8 mouse cellular contexts compared by ENCODE assay signal in the genomic region with DNA sequence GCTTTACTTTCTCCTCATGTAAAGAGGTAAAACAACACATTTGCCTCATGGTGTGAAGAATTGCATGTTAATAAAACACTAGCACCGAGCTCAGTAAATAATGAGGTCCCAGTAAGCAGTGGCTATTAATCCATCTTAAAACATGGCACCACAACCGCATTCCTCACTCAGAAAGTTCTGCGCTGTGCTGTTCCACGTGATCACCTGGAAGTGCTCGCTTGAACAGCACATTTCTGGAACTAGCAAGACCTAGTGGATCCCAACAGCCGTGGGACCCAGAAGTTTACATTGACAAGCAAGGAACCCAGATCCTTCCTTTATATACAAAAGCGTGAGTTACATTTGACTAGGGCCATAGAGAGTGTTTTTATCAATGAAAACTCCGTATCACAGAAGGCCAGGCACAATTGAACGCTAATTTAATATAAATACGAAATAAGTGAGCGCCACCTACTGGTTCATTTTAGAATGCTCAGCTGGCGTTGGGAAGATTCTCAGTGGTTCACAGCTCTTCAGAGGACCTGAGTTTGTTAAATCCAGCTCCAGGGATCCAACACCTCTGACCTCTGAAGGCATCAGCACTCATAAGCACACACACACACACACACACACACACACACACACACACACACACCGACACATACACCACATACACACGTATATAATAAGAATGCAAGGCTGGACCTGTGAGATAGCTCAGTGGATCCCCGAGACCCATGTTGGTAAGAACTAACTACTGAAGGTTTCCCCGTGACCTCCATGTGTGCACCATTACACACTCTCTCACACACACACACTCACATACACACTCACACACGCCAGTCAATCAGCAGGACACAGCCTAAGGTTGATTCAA. TPM values are rescaled to one million over a fixed set of nuclear protein-coding genes. Genes with fewer than 3 reads are reported as not detected.
DNase-seq lines count a peak whose midpoint lies in the region; ATAC-seq and TF ChIP-seq lines count a peak whose summit lies in the region.

No protein-coding gene starts in this region.

- H3K4me1 ChIP-seq in kidney, adult 2 months (ENCODE audit: control insufficient read depth, insufficient read depth, low read length), result no peaks in the 10 kb centered on the region
- peaks cover 10% of the 10 kb centered on the region for H3K4me1 ChIP-seq in liver, embryonic 12.5 days

- H3K27me3 ChIP-seq in kidney, adult 2 months (replicated peaks; ENCODE audit: control insufficient read depth, insufficient read depth, low read length), result no peaks in the 10 kb centered on the region
- H3K27me3 ChIP-seq in liver, embryonic 12.5 days (replicated peaks), result no peaks in the 10 kb centered on the region

- no peaks in the 10 kb centered on the region for H3K36me3 ChIP-seq in kidney, adult 2 months (ENCODE audit: control insufficient read depth, insufficient read depth, low read length)
- H3K36me3 ChIP-seq in liver, embryonic 12.5 days, result no peaks in the 10 kb centered on the region

- peak; percentile 44 for DNase-seq in ovary, postnatal 14 days (ENCODE audit: low spot score)
- no peak for DNase-seq in ovary, adult 18-20 months (ENCODE audit: low spot score)
- peak; percentile 6 for DNase-seq in brain, embryonic 18.5 days (ENCODE audit: low read depth, low spot score)
- DNase-seq in forelimb bud, embryonic 11.5 days (ENCODE audit: low read depth, low spot score), result peak; percentile 56
- DNase-seq in kidney, adult 2 months, result peak; percentile 53
- DNase-seq in ovary, postnatal 36 days (ENCODE audit: low spot score), result no peak

- 29% methylated on average over 17 of the region's 17 CpGs for WGBS in kidney, adult 2 months
- WGBS in liver, embryonic 12.5 days (ENCODE audit: insufficient replicate concordance), result 31% methylated on average over 17 of the region's 17 CpGs

- H3K9ac ChIP-seq in liver, embryonic 12.5 days, result no peak overlapping the region

- no peaks in the 10 kb centered on the region for H3K9me3 ChIP-seq in liver, embryonic 12.5 days (replicated peaks)

- TF ChIP-seq POLR2A in kidney, adult 2 months (IDR thresholded peaks at IDR 0.05; ENCODE audit: low read depth, low read length), result no peak

- peak overlapping the region; percentile 17 for H3K4me2 ChIP-seq in liver, embryonic 12.5 days

- no peak for ATAC-seq in liver, embryonic 12.5 days
- ATAC-seq in monocyte, adult 5-6 weeks (replicated peaks; ENCODE audit: insufficient number of reproducible peaks, low FRiP score, low TSS enrichment, poor library complexity, severe bottlenecking), result 0 out of 2 replicates have a peak, but pooled peaks have one; percentile 3

- H3K27ac ChIP-seq in kidney, adult 2 months (ENCODE audit: insufficient read depth, low read depth, low read length), result no peak overlapping the region
- H3K27ac ChIP-seq in liver, embryonic 12.5 days, result no peak overlapping the region

- TF ChIP-seq CTCF in kidney, adult 2 months (conservative IDR thresholded peaks at IDR 0.05; ENCODE audit: insufficient read depth, insufficient read length, low read depth, low read length), result peak; percentile 29; the same call in 1 of the 2 replicates

- no peak overlapping the region for H3K4me3 ChIP-seq in kidney, adult 2 months (ENCODE audit: insufficient read depth, low read depth, low read length)
- H3K4me3 ChIP-seq in liver, embryonic 12.5 days, result no peak overlapping the region

RNA-seq across cellular contexts. Expression of a gene that starts 25.5 kb away (rescaled TPM):
- 1,151 and 1,243 TPM in 2 replicates for polyA plus RNA-seq in kidney, adult 2 months (2012; rRNA removed)
- 735 and 768 TPM in 2 replicates for polyA plus RNA-seq in liver, embryonic 12.5 days (2016; fragmentation: Nextera tagmentation; extraction: Ambion mirVana)
- 995 to 1,435 TPM (median 1,367 TPM) in 3 replicates for total RNA-seq in monocyte, adult 5-6 weeks (2017)

RNA-seq across cellular contexts. Expression of a gene that starts 42.5 kb away (rescaled TPM):
- 26.3 and 27.3 TPM in 2 replicates for polyA plus RNA-seq in kidney, adult 2 months (2012; rRNA removed)
- polyA plus RNA-seq in liver, embryonic 12.5 days (2016; fragmentation: Nextera tagmentation; extraction: Ambion mirVana), result 2.1 and 2.3 TPM in 2 replicates
- 52.9 to 85.7 TPM (median 59.4 TPM) in 3 replicates for total RNA-seq in monocyte, adult 5-6 weeks (2017)

RNA-seq across cellular contexts. Expression of a gene that starts 51.3 kb away (rescaled TPM):
- 80.3 and 98.8 TPM in 2 replicates for polyA plus RNA-seq in kidney, adult 2 months (2012; rRNA removed)
- not detected in 2 replicates for polyA plus RNA-seq in liver, embryonic 12.5 days (2016; fragmentation: Nextera tagmentation; extraction: Ambion mirVana)
- 9.4 to 15.9 TPM (median 15.5 TPM) in 3 replicates for total RNA-seq in monocyte, adult 5-6 weeks (2017)

RNA-seq across cellular contexts. Expression of a gene that starts 51.8 kb away (rescaled TPM):
- polyA plus RNA-seq in kidney, adult 2 months (2012; rRNA removed), result 9.7 and 10.4 TPM in 2 replicates
- 4.1 and 5.0 TPM in 2 replicates for polyA plus RNA-seq in liver, embryonic 12.5 days (2016; fragmentation: Nextera tagmentation; extraction: Ambion mirVana)
- 7.5 to 29.4 TPM (median 12.2 TPM) in 3 replicates for total RNA-seq in monocyte, adult 5-6 weeks (2017)

Comparison
In these comparisons a context has a peak if more than half of its experiments do, and no peak if none do; other contexts are left out.
1. DNase-seq: peak in ovary, postnatal 14 days (single experiment), brain, embryonic 18.5 days (single experiment), forelimb bud, embryonic 11.5 days (single experiment) and kidney, adult 2 months (single experiment); none in ovary, adult 18-20 months (single experiment) and ovary, postnatal 36 days (single experiment).
2. RNA of a gene that starts 51.3 kb away (polyA plus RNA-seq): 80.3 to 98.8 TPM in kidney, adult 2 months; not detected in liver, embryonic 12.5 days; every median in the first group is over 10 times any median in the second.